9 mouse cellular contexts compared by ENCODE assay signal in the genomic region with DNA sequence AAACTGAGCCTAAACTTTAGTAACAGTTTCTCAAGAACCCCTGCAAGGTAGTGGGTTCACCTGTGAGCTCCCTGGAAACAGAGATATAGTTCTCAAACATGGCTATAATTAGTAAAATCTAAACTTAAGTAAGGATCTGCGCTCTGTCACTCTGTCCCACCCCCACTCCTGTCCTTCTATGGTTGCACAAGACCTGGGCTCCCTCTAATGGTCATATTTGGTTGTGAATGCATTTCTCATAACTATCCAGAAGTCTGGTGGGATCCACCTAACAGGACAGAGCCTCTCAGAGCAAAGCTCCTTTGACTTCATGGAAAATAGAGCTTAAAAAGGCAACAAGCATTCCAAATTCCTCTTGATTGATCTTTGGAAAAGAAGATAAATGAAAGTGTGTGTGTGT. TPM values are rescaled to one million over a fixed set of nuclear protein-coding genes. Genes with fewer than 3 reads are reported as not detected.
DNase-seq lines count a peak whose midpoint lies in the region; ATAC-seq and TF ChIP-seq lines count a peak whose summit lies in the region.
"Had no signal": no experiment of that assay in that cellular context is flagged by ENCODE, and none has a peak within 500 bp of the region (broad histone marks: within the 10 kb centered on the region; RNA-seq: fewer than 3 reads in every experiment).

No protein-coding gene starts in this region.

- H3K4me2 ChIP-seq in lung, embryonic 16.5 days (ENCODE audit: low read depth, low read length) = no peak overlapping the region
- H3K4me2 ChIP-seq in limb, embryonic 14.5 days (replicated peaks; ENCODE audit: low read depth, low read length, severe bottlenecking) = no peak overlapping the region

- no peak overlapping the region for H3K4me3 ChIP-seq in lung, embryonic 16.5 days (ENCODE audit: low read length)
- no peak overlapping the region for H3K4me3 ChIP-seq in limb, embryonic 14.5 days (replicated peaks; ENCODE audit: low read length)

- H3K9ac ChIP-seq in lung, embryonic 16.5 days (ENCODE audit: low read length) = no peak overlapping the region
- no peak overlapping the region for H3K9ac ChIP-seq in limb, embryonic 14.5 days (ENCODE audit: low read depth, low read length, severe bottlenecking)

- no peaks in the 10 kb centered on the region for H3K9me3 ChIP-seq in lung, embryonic 16.5 days (ENCODE audit: control insufficient read depth, low read length)
- H3K9me3 ChIP-seq in limb, embryonic 14.5 days (ENCODE audit: control insufficient read depth, low read length) = no peaks in the 10 kb centered on the region

- H3K27ac ChIP-seq in lung, embryonic 16.5 days (ENCODE audit: low read length) = no peak overlapping the region
- H3K27ac ChIP-seq in limb, embryonic 14.5 days (replicated peaks; ENCODE audit: low read depth, low read length) = no peak overlapping the region

- H3K4me1 ChIP-seq in lung, embryonic 16.5 days (replicated peaks; ENCODE audit: control insufficient read depth, insufficient read depth, low read length) = no peaks in the 10 kb centered on the region
- no peaks in the 10 kb centered on the region for H3K4me1 ChIP-seq in limb, embryonic 14.5 days (ENCODE audit: control insufficient read depth, insufficient read depth, low read length)

- ATAC-seq in lung, embryonic 16.5 days (ENCODE audit: low read depth) = peak; percentile 52; the same call in 1 of the 2 replicates
- no peak for ATAC-seq in limb, embryonic 14.5 days (ENCODE audit: low FRiP score, low read depth)

- TF ChIP-seq POLR2A in limb, embryonic 14.5 days (IDR thresholded peaks at IDR 0.05; ENCODE audit: borderline replicate concordance, extremely low read depth, insufficient read depth, insufficient read length) = no peak

- H3K36me3 ChIP-seq in lung, embryonic 16.5 days (ENCODE audit: control insufficient read depth, insufficient read depth, low read length) = no peaks in the 10 kb centered on the region
- no peaks in the 10 kb centered on the region for H3K36me3 ChIP-seq in limb, embryonic 14.5 days (ENCODE audit: control insufficient read depth, insufficient read depth, low read length)

- intact Hi-C loops in gastrocnemius, postnatal 14 days (cut with DNase I; ENCODE audit: low total_unique reads) = no loop called here

- no peaks in the 10 kb centered on the region for H3K27me3 ChIP-seq in lung, embryonic 16.5 days (ENCODE audit: control insufficient read depth, insufficient read depth, low read depth, low read length)
- no peaks in the 10 kb centered on the region for H3K27me3 ChIP-seq in limb, embryonic 14.5 days (ENCODE audit: control insufficient read depth, insufficient read depth, low read length)

- WGBS in lung, embryonic 16.5 days = 42% methylated on average over 1 of the region's 1 CpGs
- 61% methylated on average over 1 of the region's 1 CpGs for WGBS in limb, embryonic 14.5 days

- peak; percentile 15 for DNase-seq in gastrocnemius, adult 18-20 months (ENCODE audit: low spot score)
- DNase-seq in gastrocnemius, postnatal 4 days (ENCODE audit: low spot score in 2 of 2) = no peak
- DNase-seq in lung, postnatal 14 days = no peak
- DNase-seq in embryo, embryonic 10.5 days (ENCODE audit: low spot score) = peak; percentile 34
- DNase-seq in limb, embryonic 14.5 days (ENCODE audit: low spot score) = peak; percentile 27
- no peak for DNase-seq in testis, postnatal 14 days (ENCODE audit: low spot score)
- DNase-seq in gastrocnemius, postnatal 14 days = no peak

RNA-seq across cellular contexts. Expression of gene Hephl1, which starts 57.8 kb away (rescaled TPM):
- total RNA-seq in gastrocnemius, adult 18-20 months (2021) = under 1 TPM; 0.31 to 0.34 TPM
- under 1 TPM; 0.54 to 0.71 TPM for total RNA-seq in gastrocnemius, postnatal 4 days (2021)
- not detected in 2 replicates for polyA plus RNA-seq in lung, embryonic 16.5 days (2015; fragmentation: Nextera tagmentation; extraction: Ambion mirVana)
- 0.06 and 0.08 TPM in 2 replicates for polyA plus RNA-seq in limb, embryonic 14.5 days (2012; rRNA removed)
- polyA plus RNA-seq in limb, embryonic 14.5 days (2014; fragmentation: Nextera tagmentation; extraction: Ambion mirVana) = 0.08 and 0.19 TPM in 2 replicates
- under 1 TPM; 0.51 to 0.70 TPM for total RNA-seq in gastrocnemius, postnatal 14 days (2021)
- polyA plus RNA-seq: liver, embryonic 16.5 days had no signal

Comparison
In these comparisons a context has a peak if more than half of its experiments do, and no peak if none do; other contexts are left out.
1. DNase-seq: peak in gastrocnemius, adult 18-20 months (single experiment), embryo, embryonic 10.5 days (single experiment) and limb, embryonic 14.5 days (single experiment); none in gastrocnemius, postnatal 4 days (0 of 2), lung, postnatal 14 days (single experiment), testis, postnatal 14 days (single experiment) and gastrocnemius, postnatal 14 days (single experiment).